Mouse (Mus musculus) forebrain, embryonic 10.5 days (tissue): ENCODE results near the gene Sec61b. TPM values are rescaled to one million over a fixed set of nuclear protein-coding genes. Genes with fewer than 3 reads are reported as not detected.

Experiments
- DNase-seq: peaks from one replicate; pipeline ENCODE4 v3.0.0-alpha.2; 2017; ENCODE audit warnings: low spot score; ENCODE audit errors: extremely low spot score
- H3K27ac ChIP-seq: fragments of 300-500 bp; sonication (generic); 2 replicates; pipeline ENCODE4 v1.5.1; 2016; ENCODE audit warnings: mild to moderate bottlenecking
- H3K27me3 ChIP-seq: fragments of 300-500 bp; sonication (generic); 2 replicates; pipeline ENCODE4 v1.6.1; 2016; ENCODE audit warnings: mild to moderate bottlenecking; ENCODE audit not compliant: poor library complexity, severe bottlenecking
- H3K36me3 ChIP-seq: fragments of 300-500 bp; sonication (generic); replicated peaks from 2 replicates; pipeline ENCODE4 v1.6.1; 2016; ENCODE audit warnings: mild to moderate bottlenecking, moderate library complexity
- H3K4me1 ChIP-seq: fragments of 300-500 bp; sonication (generic); 2 replicates; pipeline ENCODE4 v1.6.1; 2016
- H3K4me3 ChIP-seq: fragments of 300-500 bp; sonication (generic); 2 replicates; pipeline ENCODE4 v1.5.1; 2016; ENCODE audit warnings: mild to moderate bottlenecking, moderate library complexity
- H3K9me3 ChIP-seq: fragments of 300-500 bp; sonication (generic); 2 replicates; pipeline ENCODE4 v1.6.1; 2016; ENCODE audit warnings: mild to moderate bottlenecking, moderate library complexity
- WGBS: fragments of 180-500 bp; shearing (Covaris S2); methylation state at CpG from one replicate; pipeline ENCODE4 v1.1.7; 2016; 5-methylcytosine and 5-hydroxymethylcytosine counted together
- polyA plus RNA-seq: library from polyadenylated mRNA; unstranded; fragments of >200 nt; fragmentation: Nextera tagmentation; extraction: Ambion mirVana; gene quantifications from 2 replicates; pipeline ENCODE4 v1.2.1, GENCODE M21; 2016

Gene Sec61b
- 339 and 348 TPM in 2 replicates for polyA plus RNA-seq

- under 1% methylated on average over 58 of the region's 58 CpGs for WGBS
- Histone ChIP-seq H3K4me3 (peak within 1 kb of the TSS; percentile 76), H3K4me1 (peaks cover 24% of the 10 kb centered on the region), H3K9me3 (no peaks in the 10 kb centered on the region), H3K27ac (peak within 1 kb of the TSS; percentile 93), H3K36me3 (peaks cover 68% of the 10 kb centered on the region), H3K27me3 (no peaks in the 10 kb centered on the region)
- DNase-seq, result peak; percentile 97
These were observed at the start of gene Sec61b, which contains the start of gene Alg2 for GRCm38 (mm10) chr4:47473968-47474729. TSS of gene Sec61b (plus strand) at chr4:47474658. TSS of gene Alg2 (minus strand) at chr4:47474333.

GRCm38 (mm10) chr4:47425247-47425830 lies 49.1 kb upstream of the Sec61b start:
- 97% methylated on average over 16 of the region's 16 CpGs for WGBS
- Histone ChIP-seq H3K27ac (no peak overlapping the region), H3K9me3 (no peaks in the 10 kb centered on the region), H3K27me3 (peaks cover 80% of the 10 kb centered on the region), H3K36me3 (no peaks in the 10 kb centered on the region), H3K4me3 (no peak overlapping the region), H3K4me1 (peaks cover 40% of the 10 kb centered on the region)
- no peak for DNase-seq

GRCm38 (mm10) chr4:47427606-47428005 lies 46.9 kb upstream of the Sec61b start:
- Histone ChIP-seq H3K4me3 (no peak overlapping the region), H3K4me1 (peaks cover 21% of the 10 kb centered on the region), H3K9me3 (no peaks in the 10 kb centered on the region), H3K27ac (no peak overlapping the region), H3K27me3 (peaks cover 72% of the 10 kb centered on the region), H3K36me3 (no peaks in the 10 kb centered on the region)
- WGBS, result 68% methylated on average over 3 of the region's 3 CpGs
- no peak for DNase-seq

GRCm38 (mm10) chr4:47430557-47430956 lies 43.9 kb upstream of the Sec61b start:
- no peaks in the 10 kb centered on the region for H3K9me3 ChIP-seq
- peaks cover 55% of the 10 kb centered on the region for H3K27me3 ChIP-seq
- H3K4me3 ChIP-seq, result no peak overlapping the region
- DNase-seq, result no peak
- no peak overlapping the region for H3K27ac ChIP-seq
- 86% methylated on average over 6 of the region's 6 CpGs for WGBS
- no peaks in the 10 kb centered on the region for H3K4me1 ChIP-seq
- no peaks in the 10 kb centered on the region for H3K36me3 ChIP-seq

GRCm38 (mm10) chr4:47431081-47431480 lies 43.4 kb upstream of the Sec61b start:
- DNase-seq, result no peak
- Histone ChIP-seq H3K9me3 (no peaks in the 10 kb centered on the region), H3K4me3 (no peak overlapping the region), H3K36me3 (no peaks in the 10 kb centered on the region), H3K4me1 (no peaks in the 10 kb centered on the region), H3K27ac (no peak overlapping the region), H3K27me3 (peaks cover 55% of the 10 kb centered on the region)
- 89% methylated on average over 5 of the region's 5 CpGs for WGBS

- DNase-seq, result no peak
- Histone ChIP-seq H3K4me1 (peaks cover 10% of the 10 kb centered on the region), H3K9me3 (no peaks in the 10 kb centered on the region), H3K27me3 (peaks cover 54% of the 10 kb centered on the region), H3K27ac (no peak overlapping the region), H3K4me3 (no peak overlapping the region), H3K36me3 (no peaks in the 10 kb centered on the region)
- WGBS, result 90% methylated on average over 6 of the region's 7 CpGs
These were observed 41.7 kb upstream of the Sec61b start for GRCm38 (mm10) chr4:47432766-47433165.

- Histone ChIP-seq H3K27me3 (peaks cover 57% of the 10 kb centered on the region), H3K27ac (no peak overlapping the region), H3K36me3 (no peaks in the 10 kb centered on the region), H3K4me3 (no peak overlapping the region), H3K9me3 (no peaks in the 10 kb centered on the region), H3K4me1 (peaks cover 14% of the 10 kb centered on the region)
- DNase-seq, result no peak
- WGBS, result 73% methylated on average over 12 of the region's 12 CpGs
These were observed 39.3 kb upstream of the Sec61b start for GRCm38 (mm10) chr4:47435131-47435530.

GRCm38 (mm10) chr4:47435566-47436360 lies 38.7 kb upstream of the Sec61b start:
- H3K4me1 ChIP-seq, result peaks cover 14% of the 10 kb centered on the region
- no peaks in the 10 kb centered on the region for H3K9me3 ChIP-seq
- no peak overlapping the region for H3K4me3 ChIP-seq
- no peaks in the 10 kb centered on the region for H3K36me3 ChIP-seq
- DNase-seq, result peak; percentile 10
- peaks cover 53% of the 10 kb centered on the region for H3K27me3 ChIP-seq
- no peak overlapping the region for H3K27ac ChIP-seq
- 82% methylated on average over 28 of the region's 28 CpGs for WGBS

GRCm38 (mm10) chr4:47437365-47438340 lies 36.8 kb upstream of the Sec61b start:
- Histone ChIP-seq H3K9me3 (no peaks in the 10 kb centered on the region), H3K4me3 (peak overlapping the region; percentile 68), H3K27me3 (peaks cover 41% of the 10 kb centered on the region), H3K27ac (peak overlapping the region; percentile 90), H3K36me3 (no peaks in the 10 kb centered on the region), H3K4me1 (peaks cover 14% of the 10 kb centered on the region)
- peak; percentile 89 for DNase-seq
- WGBS, result 1% methylated on average over 33 of the region's 33 CpGs

- Histone ChIP-seq H3K4me1 (peaks cover 14% of the 10 kb centered on the region), H3K36me3 (no peaks in the 10 kb centered on the region), H3K4me3 (no peak overlapping the region), H3K9me3 (no peaks in the 10 kb centered on the region), H3K27me3 (peaks cover 40% of the 10 kb centered on the region), H3K27ac (no peak overlapping the region)
- no peak for DNase-seq
- 81% methylated on average over 6 of the region's 6 CpGs for WGBS
These were observed 35.5 kb upstream of the Sec61b start for GRCm38 (mm10) chr4:47438956-47439355.

GRCm38 (mm10) chr4:47440951-47441350 lies 33.5 kb upstream of the Sec61b start:
- Histone ChIP-seq H3K27ac (no peak overlapping the region), H3K36me3 (no peaks in the 10 kb centered on the region), H3K9me3 (no peaks in the 10 kb centered on the region), H3K27me3 (peaks cover 29% of the 10 kb centered on the region), H3K4me3 (no peak overlapping the region), H3K4me1 (peaks cover 14% of the 10 kb centered on the region)
- DNase-seq, result no peak
- 91% methylated on average over 11 of the region's 11 CpGs for WGBS

- no peak overlapping the region for H3K4me3 ChIP-seq
- 89% methylated on average over 3 of the region's 3 CpGs for WGBS
- peaks cover 7% of the 10 kb centered on the region for H3K4me1 ChIP-seq
- H3K36me3 ChIP-seq, result no peaks in the 10 kb centered on the region
- no peaks in the 10 kb centered on the region for H3K27me3 ChIP-seq
- H3K27ac ChIP-seq, result no peak overlapping the region
- DNase-seq, result no peak
- H3K9me3 ChIP-seq, result no peaks in the 10 kb centered on the region
These were observed 25.9 kb upstream of the Sec61b start for GRCm38 (mm10) chr4:47448526-47448925.
